Mouse (Mus musculus): Measurements from ENCODE around the gene Rasa4.
"Not testable (repeated sequence)": the region's sequence is repeated elsewhere in the genome, so short reads cannot be mapped to it uniquely, and the experiment has no call there.

The Rasa4 gene

GRCm38 (mm10) chr5:136083669-136084107 is at the start of gene Rasa4:
Gene Rasa4, plus strand, starts transcription at chr5:136083916.
- peak; percentile 84 for DNase-seq (ENCODE audit: low read depth, low spot score)

- no peak for DNase-seq (ENCODE audit: low read depth, low spot score)
These were observed 48.8 kb upstream of the Rasa4 start for GRCm38 (mm10) chr5:136034868-136035267.

GRCm38 (mm10) chr5:136035285-136035684 is 48.4 kb upstream of the Rasa4 start:
- no peak for DNase-seq (ENCODE audit: low read depth, low spot score)

GRCm38 (mm10) chr5:136036667-136037066 is 47.0 kb upstream of the Rasa4 start:
- DNase-seq (ENCODE audit: low read depth, low spot score): no peak

- no peak for DNase-seq (ENCODE audit: low read depth, low spot score)
These were observed 45.2 kb upstream of the Rasa4 start, which contains the start of gene Upk3b for GRCm38 (mm10) chr5:136038258-136039214. Gene Upk3b, plus strand, starts transcription at chr5:136038496.

- DNase-seq (ENCODE audit: low read depth, low spot score): no peak
These were observed 43.5 kb upstream of the Rasa4 start for GRCm38 (mm10) chr5:136040210-136040609.

- no peak for DNase-seq (ENCODE audit: low read depth, low spot score)
These were observed 42.5 kb upstream of the Rasa4 start for GRCm38 (mm10) chr5:136041260-136041659.

- no peak for DNase-seq (ENCODE audit: low read depth, low spot score)
These were observed 42.0 kb upstream of the Rasa4 start for GRCm38 (mm10) chr5:136041666-136042065.

- no peak for DNase-seq (ENCODE audit: low read depth, low spot score)
These were observed 38.9 kb upstream of the Rasa4 start for GRCm38 (mm10) chr5:136044865-136045264.

GRCm38 (mm10) chr5:136045408-136045807 is 38.3 kb upstream of the Rasa4 start:
- DNase-seq (ENCODE audit: low read depth, low spot score): no peak

- DNase-seq (ENCODE audit: low read depth, low spot score): no peak
These were observed 37.7 kb upstream of the Rasa4 start for GRCm38 (mm10) chr5:136045987-136046386.

GRCm38 (mm10) chr5:136048541-136048940 is 35.2 kb upstream of the Rasa4 start:
- not testable (repeated sequence) for DNase-seq (ENCODE audit: low read depth, low spot score)

GRCm38 (mm10) chr5:136049926-136050325 is 33.8 kb upstream of the Rasa4 start:
- DNase-seq (ENCODE audit: low read depth, low spot score): no peak

- no peak for DNase-seq (ENCODE audit: low read depth, low spot score)
These were observed 32.3 kb upstream of the Rasa4 start for GRCm38 (mm10) chr5:136051231-136052085.

GRCm38 (mm10) chr5:136052861-136053655 is 30.7 kb upstream of the Rasa4 start:
- no peak for DNase-seq (ENCODE audit: low read depth, low spot score)

- no peak for DNase-seq (ENCODE audit: low read depth, low spot score)
These were observed 29.2 kb upstream of the Rasa4 start, which contains the start of gene Upk3bl for GRCm38 (mm10) chr5:136054301-136055077. Gene Upk3bl, plus strand, starts transcription at chr5:136054492.

- no peak for DNase-seq (ENCODE audit: low read depth, low spot score)
These were observed 27.7 kb upstream of the Rasa4 start for GRCm38 (mm10) chr5:136056062-136056461.

- no peak for DNase-seq (ENCODE audit: low read depth, low spot score)
These were observed 26.6 kb upstream of the Rasa4 start for GRCm38 (mm10) chr5:136057085-136057484.

GRCm38 (mm10) chr5:136061567-136061966 is 22.1 kb upstream of the Rasa4 start:
- no peak for DNase-seq (ENCODE audit: low read depth, low spot score)

- DNase-seq (ENCODE audit: low read depth, low spot score): no peak
These were observed 19.8 kb upstream of the Rasa4 start for GRCm38 (mm10) chr5:136063920-136064319.

Data from telencephalon, adult 2 months (tissue).